Mouse (Mus musculus) adrenal gland, adult 2 months (tissue): ENCODE data around the gene Ubox5. TPM values are rescaled to one million over a fixed set of nuclear protein-coding genes. Genes with fewer than 3 reads are reported as not detected.

ENCODE experiments used
- DNase-seq: peaks from one replicate; pipeline ENCODE4 v3.0.0; 2021
- polyA plus RNA-seq: library from polyadenylated mRNA; depleted of rRNA; stranded (reverse); fragments of >200 nt; gene quantifications from 2 replicates; pipeline ENCODE4 v1.2.3, GENCODE M21; 2012
- total RNA-seq, 2 experiments: library from RNA; stranded (reverse); gene quantifications; 2 replicates each; pipeline ENCODE4 v1.2.3; 2021

Gene Ubox5
- total and polyA plus RNA-seq, 3 experiments: 6.3 to 7.1 (median 6.4) TPM

DNA sequence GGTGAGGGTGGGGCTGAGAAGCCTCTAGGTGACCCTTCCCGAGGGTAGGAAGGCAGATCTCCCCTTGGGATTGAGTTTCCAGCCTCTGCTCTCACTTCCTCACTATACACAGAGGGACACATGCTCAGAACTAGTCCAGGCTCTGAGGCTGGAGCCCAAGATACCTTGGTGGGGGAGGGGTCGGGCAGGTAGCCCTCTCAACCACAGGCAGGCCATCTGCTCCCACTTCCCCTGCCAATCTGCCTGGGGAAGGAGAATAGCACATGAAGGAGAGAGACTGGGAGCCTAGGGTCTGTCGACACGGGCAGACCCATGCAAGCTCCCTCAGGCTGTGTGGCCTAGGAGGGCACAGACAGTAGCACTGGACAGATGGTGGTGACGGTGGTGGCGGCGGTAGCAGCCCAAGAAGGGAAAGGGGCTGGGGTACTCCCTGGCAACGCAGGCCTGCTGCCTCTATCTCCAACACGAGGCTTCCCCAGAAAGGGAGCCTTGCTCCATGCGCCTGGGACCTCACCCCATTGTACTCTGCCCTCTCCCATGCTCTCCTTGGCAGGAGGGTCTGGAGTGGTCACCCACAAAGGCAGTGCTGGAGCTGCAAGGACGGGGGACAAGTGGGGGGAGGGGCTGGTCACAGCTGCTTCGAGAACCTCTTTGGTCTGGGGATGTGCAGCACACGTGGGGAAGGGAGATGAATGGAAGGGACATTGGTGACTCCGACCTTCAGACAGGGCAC is 4.3 kb upstream of the Ubox5 start:
- no peak for DNase-seq

DNA sequence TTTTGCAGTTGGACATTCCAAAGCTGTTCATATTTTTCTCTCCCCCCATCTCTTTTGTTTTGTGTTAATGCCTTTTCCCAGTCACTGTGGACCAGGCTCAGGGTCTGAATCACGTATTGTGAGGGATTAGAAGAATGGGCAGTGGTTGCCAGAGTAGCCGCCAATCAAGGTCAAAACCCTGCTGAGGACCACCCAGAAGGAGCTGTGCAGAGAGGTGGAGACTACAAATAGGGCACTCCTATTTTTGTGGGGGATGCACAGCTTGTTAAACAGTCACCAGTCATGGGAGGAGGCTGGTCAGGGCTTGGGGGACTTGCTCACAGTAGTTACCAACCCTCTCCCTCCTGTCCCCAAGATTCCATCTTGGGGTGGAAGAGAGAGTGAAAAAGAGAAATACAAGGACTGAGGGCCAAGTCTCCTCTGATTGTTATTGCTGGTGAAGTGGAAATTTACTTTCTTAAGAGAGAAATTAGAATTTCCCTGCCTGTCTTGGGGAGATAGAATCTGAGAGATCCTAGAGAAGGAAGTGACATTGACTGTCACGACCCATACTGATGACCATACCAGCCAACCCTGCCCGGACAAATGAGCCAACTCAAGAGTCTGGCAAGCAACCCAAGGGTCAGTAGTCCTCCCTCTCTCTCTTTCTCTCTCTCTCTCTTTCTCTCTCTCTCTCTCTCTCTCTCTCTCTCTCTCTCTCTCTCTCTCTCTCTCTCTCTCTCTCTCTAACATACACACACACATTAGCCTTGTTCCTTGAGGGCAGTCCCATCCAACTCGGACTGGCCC is 3.2 kb upstream of the Ubox5 start:
- no peak for DNase-seq

DNA sequence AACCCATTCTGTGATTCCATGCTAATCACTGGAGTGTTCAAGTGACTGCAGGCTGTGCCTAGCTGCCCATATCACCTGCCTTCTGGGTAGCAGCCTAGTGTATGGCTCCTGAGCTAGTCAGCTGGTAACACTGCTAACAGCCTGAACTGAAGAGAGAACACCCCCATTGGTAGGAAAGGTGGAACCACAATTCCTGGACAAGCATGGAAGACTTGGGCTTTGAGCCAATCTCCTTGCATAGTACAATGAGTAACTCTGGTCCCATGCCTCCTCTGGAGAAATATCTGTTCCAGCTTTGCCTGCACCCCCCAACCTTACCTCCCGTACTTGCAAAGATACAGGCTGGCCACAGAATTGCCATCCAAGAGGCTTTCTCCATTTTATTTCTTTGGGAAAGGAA is 2.6 kb upstream of the Ubox5 start:
- DNase-seq: no peak

DNA sequence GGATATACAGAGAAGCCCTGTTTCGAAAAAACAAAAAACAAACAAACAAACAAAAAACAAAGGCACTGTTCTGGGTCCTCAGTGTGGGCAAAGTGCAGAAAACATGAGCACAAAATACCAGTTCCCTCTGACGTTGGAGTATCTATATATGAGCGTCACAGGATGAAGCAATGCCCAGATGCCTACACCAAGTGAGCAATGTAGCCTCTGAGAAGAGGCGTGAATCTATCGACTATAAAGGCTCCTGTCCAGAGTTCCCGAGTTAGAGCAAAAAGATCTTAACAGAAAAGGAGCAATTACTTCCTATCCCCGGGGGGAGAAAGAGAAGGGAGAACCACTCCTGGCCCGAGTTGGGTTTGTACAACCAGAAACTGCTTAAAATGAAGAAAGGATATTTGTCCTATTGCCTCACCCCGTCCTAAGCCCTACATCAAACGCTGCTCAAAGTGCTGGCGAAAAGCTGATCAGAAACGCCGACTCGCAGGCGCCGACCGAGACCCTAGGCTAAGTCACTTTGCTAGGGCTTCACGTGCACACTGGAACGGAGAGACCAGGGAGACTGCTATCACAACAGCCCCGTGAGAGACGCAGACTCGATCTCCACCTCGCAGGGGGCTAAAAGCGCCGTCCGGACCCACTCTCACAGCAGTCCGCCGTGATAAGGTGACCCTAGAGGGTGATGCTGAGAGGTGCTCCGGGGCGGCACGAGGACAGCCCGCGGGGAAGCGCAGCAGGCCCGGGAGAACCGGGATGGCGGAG is 579 bp downstream of the Ubox5 start:
- DNase-seq: no peak

DNA sequence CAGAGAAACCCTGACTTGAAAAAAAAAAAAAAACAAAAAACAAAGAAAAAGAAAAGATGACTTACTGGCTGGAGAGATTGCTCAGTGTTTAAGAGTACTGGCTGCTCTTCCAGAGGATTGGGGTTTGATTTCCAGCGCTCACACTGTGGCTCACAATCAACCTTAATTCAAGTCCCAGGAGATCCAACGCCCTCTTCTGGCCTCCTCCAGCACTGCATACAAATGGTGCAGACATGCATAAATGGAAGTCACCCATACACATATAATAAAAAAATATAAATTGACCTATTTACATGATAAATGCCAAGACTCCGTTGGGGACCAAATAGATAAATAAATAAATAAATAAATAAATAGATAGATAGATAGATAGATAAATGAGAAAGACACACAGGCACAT is 1.4 kb downstream of the Ubox5 start:
- no peak for DNase-seq

DNA sequence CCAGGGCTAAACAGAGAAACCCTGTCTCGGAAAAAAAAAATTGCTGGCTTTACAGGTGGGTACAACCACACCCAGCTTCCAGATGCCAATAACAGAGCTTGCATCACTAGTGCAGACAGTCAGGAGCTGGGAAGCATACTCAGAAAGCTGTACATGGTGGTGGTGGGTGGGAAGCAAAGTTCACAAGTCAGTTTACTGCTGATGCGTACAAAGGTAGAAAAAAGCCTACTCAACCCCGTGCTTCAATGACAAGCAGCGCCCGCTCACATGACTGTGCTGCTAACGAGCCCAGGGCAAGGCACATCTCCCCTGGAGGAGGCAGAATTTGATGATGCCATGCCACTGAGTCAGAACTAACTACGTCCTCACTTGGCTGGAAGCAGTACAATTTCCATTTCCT is 10.9 kb downstream of the Ubox5 start:
- DNase-seq: no peak

DNA sequence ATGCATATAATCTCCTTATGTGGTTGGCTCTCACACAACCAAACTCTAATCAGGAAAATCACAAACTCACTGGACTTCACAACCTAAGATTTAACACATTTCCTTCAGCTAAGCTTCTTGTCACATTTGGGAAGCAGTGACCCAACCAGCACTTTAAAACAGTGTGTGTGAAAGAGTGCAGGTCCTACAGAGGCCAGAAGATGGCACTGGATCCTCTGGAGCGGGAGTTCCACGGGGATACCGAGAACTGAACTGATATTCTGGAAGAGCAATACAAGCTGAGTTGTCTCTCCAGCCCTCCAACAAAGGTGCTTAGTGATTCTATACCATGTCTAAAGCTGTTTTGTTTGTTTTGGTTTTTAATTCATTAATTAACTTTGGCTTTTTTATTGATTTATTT is 16.7 kb downstream of the Ubox5 start:
- DNase-seq: peak; percentile 32

DNA sequence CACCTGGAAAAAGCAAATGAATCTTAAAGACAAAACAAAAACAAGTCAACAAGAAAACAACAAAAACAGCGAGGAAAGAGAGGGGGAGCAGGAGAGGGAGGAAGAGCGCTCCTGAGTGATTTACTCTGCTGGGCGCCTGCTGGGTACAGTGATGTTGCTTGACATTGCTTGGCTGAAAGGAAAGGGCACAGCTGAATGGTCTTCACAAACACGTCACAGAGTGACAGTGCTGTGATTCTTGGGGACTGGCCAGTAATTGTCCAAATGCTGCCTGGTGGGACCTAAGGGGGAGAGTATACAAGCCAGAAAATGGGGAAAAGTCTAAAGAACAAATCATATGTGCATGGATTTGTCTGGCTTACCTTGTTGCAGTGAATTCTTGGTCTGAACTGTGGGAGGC is 27.6 kb downstream of the Ubox5 start:
- no peak for DNase-seq

DNA sequence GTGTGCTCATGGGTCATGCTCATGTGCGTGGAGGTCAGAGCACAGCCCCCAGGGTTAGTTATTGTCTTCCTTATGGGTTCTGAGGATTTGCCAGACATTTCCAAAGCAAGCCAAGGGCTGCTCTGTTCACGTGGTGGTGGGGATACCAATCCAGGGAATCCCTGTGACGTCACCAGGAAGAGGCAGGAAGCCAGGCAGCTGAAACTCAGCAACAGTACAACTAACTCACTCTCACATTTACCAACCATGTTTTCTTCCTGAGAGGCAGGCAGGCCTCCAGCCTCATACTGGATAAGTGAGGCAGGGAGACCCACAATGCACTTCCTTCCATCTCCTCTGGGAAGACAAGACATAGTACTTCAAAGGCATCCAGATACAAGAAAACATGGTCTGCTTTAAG is 31.4 kb downstream of the Ubox5 start:
- DNase-seq: no peak

DNA sequence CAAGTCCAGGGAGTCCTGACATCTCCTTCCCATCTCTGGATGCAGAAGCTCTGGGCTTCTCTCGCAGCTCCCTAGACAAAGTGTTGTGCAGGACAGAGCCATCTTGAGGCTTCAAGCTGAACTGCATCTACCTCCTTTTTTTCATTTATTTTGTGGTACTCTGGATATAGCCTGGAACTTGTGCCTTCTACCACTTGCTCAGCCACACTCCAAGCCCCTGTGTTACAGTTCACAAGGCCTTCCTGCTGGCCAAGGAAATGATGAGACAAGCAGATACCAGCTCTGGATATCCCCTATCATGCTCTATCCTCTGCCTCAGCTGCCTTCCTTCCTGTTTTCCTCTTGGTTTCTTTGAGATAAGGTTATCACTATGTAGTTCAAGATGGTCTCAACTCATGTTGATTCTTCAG is 32.2 kb downstream of the Ubox5 start:
- no peak for DNase-seq

DNA sequence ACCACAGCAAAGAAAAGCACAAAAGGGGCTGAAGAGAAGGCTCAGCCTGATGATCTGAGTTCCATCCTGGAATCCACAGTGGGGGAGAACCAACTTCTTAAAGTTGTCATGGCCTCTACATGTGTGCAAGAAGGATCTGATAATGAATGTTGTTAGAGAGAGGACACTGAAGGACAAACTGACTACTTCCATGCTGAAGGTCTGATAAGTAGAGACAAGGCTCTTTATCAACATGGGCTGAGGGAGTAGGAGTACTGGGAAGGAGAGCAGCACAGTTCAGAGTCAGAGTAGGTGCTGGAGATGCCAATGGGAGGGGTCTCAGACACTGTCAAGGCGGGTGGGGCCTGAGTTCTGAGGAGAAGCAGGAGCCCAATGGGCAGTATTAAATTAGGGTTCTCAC is 34.2 kb downstream of the Ubox5 start:
- no peak for DNase-seq

DNA sequence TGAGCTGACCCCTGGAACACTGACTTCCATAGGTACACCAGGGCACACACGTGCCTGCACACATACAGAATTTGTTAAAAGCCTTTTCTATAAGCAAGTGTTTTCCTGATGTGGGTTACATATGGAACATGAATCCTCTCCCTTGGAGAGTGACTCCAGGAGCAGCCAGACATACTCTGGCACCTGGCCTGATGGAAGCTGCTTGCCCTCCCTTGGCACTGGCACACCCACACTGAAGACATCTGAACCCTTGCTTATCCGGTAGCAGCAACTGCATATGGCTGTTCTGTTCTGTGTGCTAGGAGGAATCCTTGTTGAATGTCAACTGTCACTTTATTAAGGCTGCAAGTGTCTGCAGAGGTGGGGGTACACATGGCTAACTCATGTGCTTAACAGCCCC is 38.8 kb downstream of the Ubox5 start:
- no peak for DNase-seq

DNA sequence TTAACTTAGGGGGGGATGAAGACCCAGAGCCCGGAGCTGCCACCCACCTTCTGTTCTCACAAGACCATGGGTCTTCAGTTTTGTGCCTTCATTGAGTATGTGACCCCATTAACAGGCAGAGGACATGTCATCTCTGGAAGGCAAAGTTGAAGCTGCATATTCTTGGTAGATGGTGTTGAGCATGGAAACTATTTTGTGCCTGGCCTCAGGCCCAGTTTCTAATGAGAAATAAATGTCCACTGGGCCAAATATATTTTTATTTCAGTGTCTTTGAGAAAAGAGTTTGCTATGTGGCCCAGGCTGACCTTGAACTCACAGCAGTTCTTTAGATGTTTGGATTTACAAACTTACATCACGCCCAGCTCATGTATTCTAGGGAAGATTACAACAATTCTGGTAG is 40.1 kb downstream of the Ubox5 start:
- no peak for DNase-seq

DNA sequence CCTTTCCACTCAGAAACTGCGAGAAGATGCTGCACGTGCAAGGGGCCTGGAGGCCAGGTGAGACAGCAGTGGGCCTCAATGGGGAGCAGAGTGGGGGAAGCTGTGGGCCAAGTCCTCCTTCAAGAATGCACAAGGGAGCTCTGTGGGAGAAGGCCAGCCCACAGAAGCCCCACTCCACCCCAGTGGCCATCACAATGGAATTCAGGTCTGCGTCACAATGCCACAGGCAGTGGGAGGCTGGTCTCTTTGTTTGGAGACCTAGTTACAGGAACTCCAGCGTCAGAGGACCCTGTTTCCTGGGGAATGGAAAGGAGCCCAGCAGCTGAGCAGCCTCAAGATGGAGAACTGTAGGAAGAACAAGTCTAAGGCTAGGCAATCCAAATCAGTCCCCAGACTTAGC is 40.7 kb downstream of the Ubox5 start:
- DNase-seq: no peak

DNA sequence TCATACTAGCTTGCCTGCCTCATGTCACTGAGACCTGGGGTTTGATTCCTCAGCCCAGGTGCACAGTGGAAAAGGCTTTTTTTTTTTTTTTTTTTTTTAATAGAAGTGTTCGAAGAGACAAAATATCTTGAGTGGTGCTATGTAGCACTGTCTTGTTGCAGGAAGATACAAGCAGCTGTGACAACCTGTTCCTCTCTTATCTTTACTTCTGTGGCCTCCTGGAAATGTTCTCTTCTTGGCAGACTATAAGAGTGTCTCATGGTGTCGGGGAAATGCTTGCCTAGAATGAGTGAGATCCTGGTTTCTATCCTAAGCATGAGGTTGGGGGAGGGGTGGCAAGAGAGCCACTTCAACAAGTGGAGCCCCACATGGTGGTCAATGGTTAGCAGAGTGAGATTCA is 41.5 kb downstream of the Ubox5 start:
- DNase-seq: no peak

DNA sequence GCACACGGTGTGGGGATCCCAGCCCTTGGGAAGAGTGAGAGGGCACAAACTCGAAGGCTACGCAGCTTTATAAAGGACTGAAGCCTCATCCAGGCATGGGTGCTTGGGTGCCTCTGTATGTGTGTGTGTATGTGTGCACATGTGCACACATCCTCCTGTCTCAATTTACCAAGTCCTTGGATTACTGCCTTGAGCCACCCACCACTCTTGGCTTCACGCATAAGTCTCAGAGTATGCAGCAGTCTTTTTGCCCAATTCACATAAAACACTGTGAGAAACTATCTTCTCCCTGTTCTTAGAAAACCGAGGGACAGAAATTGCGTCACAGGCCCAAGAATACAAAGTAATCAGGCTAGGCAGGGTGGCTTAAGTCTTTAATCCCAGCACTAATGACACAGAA is 43.8 kb downstream of the Ubox5 start:
- DNase-seq: no peak

DNA sequence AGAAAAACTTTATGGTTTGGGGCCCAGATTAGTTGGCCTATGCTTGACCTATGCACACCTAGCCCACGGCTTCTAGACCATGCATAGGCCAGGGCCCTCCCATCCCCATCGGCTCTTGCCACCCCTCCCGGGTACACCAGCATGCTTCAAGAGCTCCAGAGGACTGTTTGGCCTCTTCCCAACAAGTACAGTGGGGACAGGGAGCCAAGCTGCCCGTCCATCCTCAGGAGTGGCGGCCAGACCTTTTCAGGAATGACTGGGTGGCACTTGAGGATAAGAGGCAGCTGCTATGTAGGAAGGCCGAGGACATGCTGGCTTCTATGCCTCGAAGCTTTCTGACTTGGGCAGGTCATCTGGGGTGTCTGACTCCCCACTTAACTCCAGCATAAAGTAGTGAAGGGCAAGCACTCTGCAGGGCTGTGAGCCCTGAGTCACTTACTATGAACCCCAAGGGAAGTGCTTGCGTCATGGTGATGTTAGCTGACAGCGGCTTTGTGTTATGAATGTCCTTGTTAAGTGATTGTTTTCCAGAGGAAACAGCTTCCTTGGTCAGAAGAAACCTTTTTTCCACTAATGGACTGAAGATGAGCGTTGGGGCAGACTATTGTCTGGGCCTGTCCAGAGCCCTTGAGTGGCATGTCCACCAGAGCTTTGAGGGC is 45.8 kb downstream of the Ubox5 start:
- peak; percentile 46 for DNase-seq

DNA sequence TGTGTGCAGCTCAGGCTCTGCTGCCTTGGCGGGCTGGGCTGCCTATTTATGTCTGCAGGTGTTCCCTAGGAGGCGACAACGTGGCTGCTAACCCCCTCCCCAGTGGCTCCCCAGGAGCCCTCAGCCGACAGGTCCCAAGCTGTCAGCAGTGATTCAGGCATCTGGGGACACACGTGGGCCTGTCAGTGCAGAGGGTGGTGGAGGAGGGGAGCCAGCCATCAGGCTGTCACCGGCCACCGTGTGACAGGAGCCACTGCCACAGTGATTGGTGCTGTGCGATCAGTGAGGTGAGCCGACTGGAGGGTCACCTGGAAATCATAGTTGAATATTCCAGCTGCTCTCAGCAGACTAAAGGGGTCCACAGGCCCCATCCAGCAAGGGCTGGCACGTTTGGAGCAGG is 47.3 kb downstream of the Ubox5 start, which contains the start of gene Avp:
Avp (minus strand) TSS at position 3 of the 400 bp plus-strand sequence.
- DNase-seq: no peak

DNA sequence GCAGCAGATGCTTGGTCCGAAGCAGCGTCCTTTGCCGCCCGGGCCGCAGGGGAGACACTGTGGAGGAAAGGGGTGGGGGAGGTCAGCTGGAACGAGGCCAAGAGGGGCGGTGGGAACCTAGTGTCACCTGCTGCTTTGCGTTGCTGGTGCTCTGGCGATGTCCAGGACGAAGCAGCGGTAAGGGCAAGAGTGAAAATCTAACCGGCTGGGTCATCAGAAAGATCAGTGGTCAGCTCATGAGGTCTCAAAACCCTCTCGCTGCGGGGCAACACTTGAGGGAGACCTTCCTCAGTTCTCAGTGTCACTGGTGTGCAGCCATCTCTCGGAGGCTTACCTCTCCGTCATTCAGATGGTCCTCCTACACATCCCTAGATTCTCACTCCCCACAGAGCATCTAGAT is 48.6 kb downstream of the Ubox5 start:
- DNase-seq: no peak

DNA sequence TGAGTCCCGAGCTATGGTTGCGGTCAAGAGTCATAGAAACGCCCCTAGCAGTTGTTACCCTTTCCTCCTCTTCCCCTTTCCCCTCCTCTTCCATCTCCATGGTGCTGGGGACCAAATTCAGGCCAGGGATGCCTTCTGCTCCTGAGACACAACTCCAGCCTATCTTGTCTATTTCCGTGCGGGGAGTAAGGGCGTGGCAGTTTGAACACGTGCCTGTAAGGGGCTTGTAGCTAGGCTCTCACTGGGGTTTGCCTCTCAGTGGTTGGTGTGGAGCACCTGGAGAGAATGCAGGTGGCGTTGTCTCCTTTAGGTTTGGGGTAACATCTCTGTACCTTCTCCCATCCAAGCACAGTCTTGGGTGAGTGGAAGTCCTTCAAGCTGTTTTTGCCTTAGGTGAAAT is 50.0 kb downstream of the Ubox5 start:
- no peak for DNase-seq

DNA sequence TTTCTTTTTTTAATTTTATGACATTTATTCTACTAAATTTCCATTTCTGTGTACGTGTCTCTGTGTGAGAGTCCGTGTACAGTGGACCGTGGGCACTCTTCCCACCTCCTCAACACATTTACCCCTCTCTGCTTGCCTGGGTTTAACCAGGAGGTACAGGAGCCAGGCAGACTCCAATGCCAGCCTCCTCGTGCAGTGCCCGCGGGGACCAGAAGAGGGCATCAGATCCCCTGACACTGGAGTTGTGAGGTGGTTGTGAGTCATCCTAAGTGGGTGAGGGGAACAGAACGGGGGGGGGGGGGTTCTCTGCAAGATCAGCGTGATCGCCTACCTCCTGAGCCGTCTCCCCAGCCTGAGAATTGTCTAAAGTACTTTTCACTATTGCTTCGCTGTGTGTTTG is 51.7 kb downstream of the Ubox5 start:
- DNase-seq: peak; percentile 85

DNA sequence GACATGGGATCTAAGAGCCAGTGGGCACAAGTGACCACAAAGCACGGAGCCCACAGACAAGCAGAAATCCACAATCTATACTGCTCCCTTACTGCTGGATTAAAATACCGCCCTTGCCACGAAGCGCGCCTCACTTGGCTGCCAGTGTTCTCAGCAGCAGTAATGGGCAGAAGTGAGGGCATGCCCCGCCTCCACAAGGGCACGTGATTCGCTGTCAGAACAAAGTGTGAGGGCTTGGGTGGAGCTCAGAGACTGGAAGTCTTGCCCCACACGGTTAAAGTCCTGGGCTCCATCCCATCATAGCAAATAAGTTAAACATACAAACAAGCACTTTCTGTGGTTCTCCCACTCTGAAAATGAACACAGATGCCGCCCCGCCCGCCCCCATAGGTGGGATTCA is 52.2 kb downstream of the Ubox5 start:
- DNase-seq: peak; percentile 73
